Mouse (Mus musculus): ENCODE measurements around the gene Mrps25. TPM values are rescaled to one million over a fixed set of nuclear protein-coding genes. Genes with fewer than 3 reads are reported as not detected.

Mrps25 gene
- total RNA-seq, 1 experiment: 83.2 TPM

DNA sequence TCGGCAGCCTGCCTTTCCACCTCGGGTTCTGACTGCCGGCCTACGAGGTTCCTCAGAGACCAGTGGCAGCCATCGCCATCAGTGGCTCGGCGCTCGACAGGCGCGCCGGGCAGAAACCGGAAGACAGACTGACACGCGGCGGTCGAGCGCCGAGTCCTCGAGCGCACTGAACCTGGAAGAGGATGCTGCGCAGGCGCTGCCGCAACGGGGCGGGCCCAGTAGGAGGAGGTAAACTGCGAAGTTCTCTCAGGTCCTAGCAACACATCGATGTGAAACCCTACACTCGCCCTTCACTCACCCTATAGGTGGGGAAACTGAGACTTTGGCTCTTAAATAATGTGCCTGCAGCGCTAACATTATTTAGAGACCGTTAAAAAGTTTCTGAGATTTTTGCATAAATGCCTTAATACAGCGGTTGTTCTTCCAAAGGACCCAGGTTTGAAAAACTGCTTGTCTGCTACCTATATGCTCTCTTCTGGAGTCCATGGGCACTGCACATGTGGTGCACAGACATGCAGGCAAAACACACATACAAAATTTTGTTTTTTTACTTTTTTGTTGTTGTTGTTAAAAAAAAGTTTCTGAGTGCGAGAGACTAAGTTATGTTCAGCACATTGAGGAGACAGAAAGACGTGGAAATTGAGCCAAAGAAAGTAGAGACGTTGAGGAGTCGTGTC is 31.1 kb upstream of the Mrps25 start, which contains the start of gene Rbsn:
Gene Rbsn (minus strand): TSS at position 153 of the 677 bp plus-strand sequence.
- peaks cover 3 to 4% of the 10 kb centered on the region in 2 experiments; a peak in 1 of 4 replicates for H3K4me1 ChIP-seq (ENCODE audit: control insufficient read depth in 2 of 2, insufficient read depth in 2 of 2, low read length in 2 of 2, poor library complexity in 1 of 2)
- peak within 1 kb of the TSS; percentile 52; the same call in 1 of the 2 replicates for H3K27ac ChIP-seq (ENCODE audit: insufficient read depth, low read depth, low read length, poor library complexity, severe bottlenecking)
- DNase-seq (ENCODE audit: low read depth, low spot score): peak; percentile 87
- H3K9ac ChIP-seq (ENCODE audit: insufficient read depth, low read depth, low read length, poor library complexity, severe bottlenecking): peak within 1 kb of the TSS; percentile 98
- no peaks in the 10 kb centered on the region; the same call in 1 of the 2 replicates for H3K36me3 ChIP-seq (ENCODE audit: control insufficient read depth, insufficient read depth, low read length, poor library complexity, severe bottlenecking)
- H3K4me3 ChIP-seq (ENCODE audit: insufficient read depth in 1 of 2, low read depth in 1 of 2, low read length in 2 of 2, poor library complexity in 1 of 2, severe bottlenecking in 1 of 2): peak within 1 kb of the TSS; percentile 90 to 98
- no peaks in the 10 kb centered on the region for H3K9me3 ChIP-seq (ENCODE audit: control insufficient read depth, insufficient read depth, low read depth, low read length)
- TF ChIP-seq ZC3H11A (IDR thresholded peaks at IDR 0.05; ENCODE audit: borderline replicate concordance, low read depth, low read length) (no peak), ZNF384 (IDR thresholded peaks at IDR 0.05; ENCODE audit: low read depth, low read length) (no peak), MAFK (IDR thresholded peaks at IDR 0.05; ENCODE audit: insufficient read depth, low read depth, low read length) (no peak), HCFC1 (IDR thresholded peaks at IDR 0.05; ENCODE audit: borderline replicate concordance, insufficient read depth, low read length) (peak; percentile 83)
- in situ Hi-C loops (cut with MboI; ENCODE audit: low sequenced_read_pairs in 2 of 2, unreplicated experiment in 2 of 2): loop anchor here (5.0 kb wide), 1 partner anchor 57 kb away; no protein-coding TSS in a partner anchor

GRCm38 (mm10) chr6:92214055-92214772 is 30.4 kb upstream of the Mrps25 start:
- H3K9me3 ChIP-seq (ENCODE audit: control insufficient read depth, insufficient read depth, low read depth, low read length): no peaks in the 10 kb centered on the region
- H3K9ac ChIP-seq (ENCODE audit: insufficient read depth, low read depth, low read length, poor library complexity, severe bottlenecking): peak overlapping the region; percentile 98
- peaks cover 2 to 4% of the 10 kb centered on the region in 2 experiments; a peak in 1 of 4 replicates for H3K4me1 ChIP-seq (ENCODE audit: control insufficient read depth in 2 of 2, insufficient read depth in 2 of 2, low read length in 2 of 2, poor library complexity in 1 of 2)
- H3K4me3 ChIP-seq (ENCODE audit: insufficient read depth in 1 of 2, low read depth in 1 of 2, low read length in 2 of 2, poor library complexity in 1 of 2, severe bottlenecking in 1 of 2): peak overlapping the region; percentile 90 to 98
- in situ Hi-C loops (cut with MboI; ENCODE audit: low sequenced_read_pairs in 2 of 2, unreplicated experiment in 2 of 2): no loop called here
- TF ChIP-seq ZC3H11A (IDR thresholded peaks at IDR 0.05; ENCODE audit: borderline replicate concordance, low read depth, low read length) (no peak), CHD2 (IDR thresholded peaks at IDR 0.05; ENCODE audit: low read depth, low read length) (no peak), MAFK (IDR thresholded peaks at IDR 0.05; ENCODE audit: insufficient read depth, low read depth, low read length) (no peak), ZNF384 (IDR thresholded peaks at IDR 0.05; ENCODE audit: low read depth, low read length) (no peak), HCFC1 (IDR thresholded peaks at IDR 0.05; ENCODE audit: borderline replicate concordance, insufficient read depth, low read length) (no peak)
- H3K27ac ChIP-seq (ENCODE audit: insufficient read depth, low read depth, low read length, poor library complexity, severe bottlenecking): peak overlapping the region; percentile 52; the same call in 1 of the 2 replicates
- no peaks in the 10 kb centered on the region; the same call in 1 of the 2 replicates for H3K36me3 ChIP-seq (ENCODE audit: control insufficient read depth, insufficient read depth, low read length, poor library complexity, severe bottlenecking)
- peak; percentile 3 for DNase-seq (ENCODE audit: low read depth, low spot score)

- no peak overlapping the region for H3K27ac ChIP-seq (ENCODE audit: insufficient read depth, low read depth, low read length, poor library complexity, severe bottlenecking)
- TF ChIP-seq CHD2 (IDR thresholded peaks at IDR 0.05; ENCODE audit: low read depth, low read length) (no peak), ZC3H11A (IDR thresholded peaks at IDR 0.05; ENCODE audit: borderline replicate concordance, low read depth, low read length) (no peak), HCFC1 (IDR thresholded peaks at IDR 0.05; ENCODE audit: borderline replicate concordance, insufficient read depth, low read length) (no peak), ZNF384 (IDR thresholded peaks at IDR 0.05; ENCODE audit: low read depth, low read length) (no peak), MAFK (IDR thresholded peaks at IDR 0.05; ENCODE audit: insufficient read depth, low read depth, low read length) (no peak)
- H3K9ac ChIP-seq (ENCODE audit: insufficient read depth, low read depth, low read length, poor library complexity, severe bottlenecking): no peak overlapping the region
- H3K9me3 ChIP-seq (ENCODE audit: control insufficient read depth, insufficient read depth, low read depth, low read length): peaks cover 5% of the 10 kb centered on the region; the same call in 1 of the 2 replicates
- H3K4me1 ChIP-seq (ENCODE audit: control insufficient read depth in 2 of 2, insufficient read depth in 2 of 2, low read length in 2 of 2, poor library complexity in 1 of 2): no peaks in the 10 kb centered on the region
- DNase-seq (ENCODE audit: low read depth, low spot score): no peak
- peaks cover 13% of the 10 kb centered on the region for H3K36me3 ChIP-seq (ENCODE audit: control insufficient read depth, insufficient read depth, low read length, poor library complexity, severe bottlenecking)
- in situ Hi-C loops (cut with MboI; ENCODE audit: low sequenced_read_pairs in 2 of 2, unreplicated experiment in 2 of 2): no loop called here
- no peak overlapping the region for H3K4me3 ChIP-seq (ENCODE audit: insufficient read depth in 1 of 2, low read depth in 1 of 2, low read length in 2 of 2, poor library complexity in 1 of 2, severe bottlenecking in 1 of 2)
These were observed 15.6 kb upstream of the Mrps25 start for GRCm38 (mm10) chr6:92199414-92199813.

DNA sequence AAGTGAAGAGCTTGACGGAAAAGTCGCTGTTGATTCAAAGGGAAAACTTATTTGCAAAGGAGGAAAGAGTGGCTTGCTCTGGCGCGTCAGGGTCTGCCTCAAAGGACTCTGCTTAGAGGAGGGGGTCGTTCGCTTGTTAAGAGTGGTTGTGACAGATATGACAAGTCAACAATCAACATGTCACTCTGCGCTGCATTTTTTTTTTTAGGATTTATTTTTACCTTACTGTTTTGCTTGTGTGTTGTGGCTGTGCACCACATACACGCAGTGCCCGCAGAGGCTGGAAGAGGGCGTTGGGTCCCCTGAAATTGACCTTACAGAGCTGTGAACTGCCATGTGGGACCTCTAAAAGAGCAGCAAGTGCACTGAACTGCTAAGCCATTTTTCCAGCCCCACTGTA is 345 bp upstream of the Mrps25 start:
- Histone ChIP-seq H3K36me3 (ENCODE audit: control insufficient read depth, insufficient read depth, low read length, poor library complexity, severe bottlenecking) (peaks cover 7% of the 10 kb centered on the region), H3K9ac (ENCODE audit: insufficient read depth, low read depth, low read length, poor library complexity, severe bottlenecking) (peak overlapping the region; percentile 6; the same call in 1 of the 2 replicates), H3K9me3 (ENCODE audit: control insufficient read depth, insufficient read depth, low read depth, low read length) (no peaks in the 10 kb centered on the region), H3K4me1 (ENCODE audit: control insufficient read depth in 2 of 2, insufficient read depth in 2 of 2, low read length in 2 of 2, poor library complexity in 1 of 2) (peaks cover 0 to 5% of the 10 kb centered on the region in 2 experiments; a peak in 1 of 4 replicates), H3K4me3 (ENCODE audit: insufficient read depth in 1 of 2, low read depth in 1 of 2, low read length in 2 of 2, poor library complexity in 1 of 2, severe bottlenecking in 1 of 2) (peak overlapping the region; percentile 84 to 87), H3K27ac (ENCODE audit: insufficient read depth, low read depth, low read length, poor library complexity, severe bottlenecking) (no peak overlapping the region)
- DNase-seq (ENCODE audit: low read depth, low spot score): no peak
- TF ChIP-seq ZNF384 (IDR thresholded peaks at IDR 0.05; ENCODE audit: low read depth, low read length) (no peak), MAFK (IDR thresholded peaks at IDR 0.05; ENCODE audit: insufficient read depth, low read depth, low read length) (no peak), HCFC1 (IDR thresholded peaks at IDR 0.05; ENCODE audit: borderline replicate concordance, insufficient read depth, low read length) (no peak), CHD2 (IDR thresholded peaks at IDR 0.05; ENCODE audit: low read depth, low read length) (no peak), ZC3H11A (IDR thresholded peaks at IDR 0.05; ENCODE audit: borderline replicate concordance, low read depth, low read length) (no peak)
- in situ Hi-C loops (cut with MboI; ENCODE audit: low sequenced_read_pairs in 2 of 2, unreplicated experiment in 2 of 2): no loop called here
